Mouse (Mus musculus) layer of hippocampus, adult 9-11 months (tissue): ENCODE measurements at regions not wholly inside any gene's neighbourhood (a gene's known extent, or its start where the extent isn't known, plus 50 kb on each side); places are given as distances from the start of the nearest gene placed in this dataset.

Source experiments
- DNase-seq: peaks from one replicate; pipeline ENCODE4 v3.0.0; 2022

DNA sequence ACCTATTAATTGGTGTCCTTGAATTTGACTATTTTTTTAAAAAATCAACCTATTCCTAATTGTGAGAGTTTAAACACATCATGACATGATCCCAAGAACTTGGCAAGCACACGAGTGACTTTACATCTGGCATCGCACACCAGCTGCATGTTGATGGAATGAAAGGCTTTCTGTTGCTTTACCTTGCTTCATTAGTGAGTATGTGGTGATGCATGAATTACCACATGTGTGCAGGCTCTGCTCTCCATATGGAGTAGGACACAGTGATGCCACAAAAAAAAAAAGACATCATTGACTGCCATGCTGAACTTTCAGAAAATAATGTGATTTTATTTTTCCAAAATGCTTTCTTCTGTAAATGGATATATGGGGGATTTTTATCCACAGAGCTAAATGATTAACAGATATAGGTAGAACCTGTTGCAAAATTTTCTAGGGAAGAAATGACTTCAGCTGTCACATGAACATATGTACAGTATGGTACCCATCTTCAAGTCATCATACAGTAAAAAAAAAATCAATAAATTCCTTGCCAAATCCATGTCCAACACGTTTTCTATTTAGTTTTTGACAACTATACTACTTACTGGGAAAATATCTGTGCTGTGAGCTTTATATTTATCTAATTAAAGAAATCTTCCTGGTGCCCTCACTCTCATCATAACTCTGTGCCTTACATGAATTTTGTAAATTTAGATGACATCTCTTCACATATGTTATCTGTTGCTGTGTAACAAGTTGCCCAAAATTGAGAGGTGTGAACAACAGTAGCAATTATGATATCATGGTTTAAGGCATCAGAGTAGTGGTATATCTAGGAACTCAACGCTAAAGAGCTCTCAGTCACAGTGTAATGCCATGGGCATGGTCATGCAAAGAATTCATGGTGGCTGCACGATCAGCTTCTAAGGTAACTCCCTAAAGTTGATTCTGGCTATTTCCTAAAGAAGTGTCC is 84.0 kb upstream of the Arrdc3 start:
- no peak for DNase-seq

GRCm38 (mm10) chr13:80806172-80806571 is 77.0 kb upstream of the Arrdc3 start:
- no peak for DNase-seq

DNA sequence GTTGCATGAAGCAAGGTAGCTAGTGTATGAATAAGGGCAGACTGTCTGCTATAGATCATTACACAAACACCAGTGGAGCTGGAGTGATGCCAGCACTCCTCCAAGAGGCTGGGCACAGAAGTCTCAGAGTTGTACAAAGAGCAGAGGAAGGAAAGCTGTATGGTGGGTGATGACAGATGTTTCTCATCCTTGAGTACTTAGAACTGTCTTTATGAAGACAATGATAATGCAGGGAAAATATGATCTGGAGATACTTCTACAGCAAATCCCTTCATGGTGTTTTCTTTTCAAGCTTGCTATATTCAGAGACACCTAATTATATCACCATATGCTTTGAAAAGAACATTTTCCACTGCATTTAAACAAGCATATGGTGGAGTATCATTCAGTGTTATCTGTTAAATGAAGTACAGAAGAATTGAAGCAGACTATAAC is 56.1 kb upstream of the Arrdc3 start:
- peak; percentile 37 for DNase-seq
